Mouse (Mus musculus) inflammation-experienced regulatory T-cells, adult 16 weeks (primary cell): ENCODE data around the gene Ttc24. TPM values are rescaled to one million over a fixed set of nuclear protein-coding genes. Genes with fewer than 3 reads are reported as not detected.

Experiments used
- polyA plus RNA-seq: library from polyadenylated mRNA; unstranded; fragments of 100-300 nt; shearing (Covaris generic); gene quantifications from one replicate; pipeline ENCODE4 v1.2.1, GENCODE M21; 2017

Ttc24 gene
- polyA plus RNA-seq = not detected

GRCm38 (mm10) chr3:88078204-88078603 is at the start of gene Ttc24:
Ttc24 (minus strand) TSS chr3:88078304.

GRCm38 (mm10) chr3:88081345-88082223 is 3.5 kb upstream of the Ttc24 start, which contains the start of gene Iqgap3:
Iqgap3 (plus strand) TSS chr3:88081971.

GRCm38 (mm10) chr3:88057902-88058696 is 20.0 kb downstream of the Ttc24 start, which contains the start of gene Naxe:
Naxe (minus strand) TSS chr3:88058495.

GRCm38 (mm10) chr3:88042661-88043421 is 35.3 kb downstream of the Ttc24 start, which contains the start of gene Gpatch4:
Gpatch4 (plus strand) TSS chr3:88043108.

GRCm38 (mm10) chr3:88027434-88028186 is 50.5 kb downstream of the Ttc24 start, which contains the start of gene Hapln2:
Hapln2 (minus strand) TSS chr3:88027583.

Other genes with a start within 250 kb of the Ttc24 start
- 313 TPM for gene Sh2d2a, start 231.5 kb downstream of the Ttc24 start, polyA plus RNA-seq
- gene Prcc, start 192.7 kb downstream of the Ttc24 start, polyA plus RNA-seq = 13.7 TPM
- 29.0 TPM for gene Hdgf, start 172.0 kb downstream of the Ttc24 start, polyA plus RNA-seq
- 128 TPM for gene Mrpl24, start 158.8 kb downstream of the Ttc24 start, polyA plus RNA-seq
- 9.4 TPM for gene Isg20l2, start 148.0 kb downstream of the Ttc24 start, polyA plus RNA-seq
- gene Rrnad1, start 147.6 kb downstream of the Ttc24 start, polyA plus RNA-seq = 26.0 TPM
- not detected for gene Crabp2, start 129.6 kb downstream of the Ttc24 start, polyA plus RNA-seq
- not detected for gene Nes, start 107.2 kb downstream of the Ttc24 start, polyA plus RNA-seq
- not detected for gene Bcan, start 78.1 kb downstream of the Ttc24 start, polyA plus RNA-seq
- not detected for gene Hapln2, start 50.7 kb downstream of the Ttc24 start, polyA plus RNA-seq
- 36.8 TPM for gene Gpatch4, start 35.2 kb downstream of the Ttc24 start, polyA plus RNA-seq
- gene Naxe, start 19.8 kb downstream of the Ttc24 start, polyA plus RNA-seq = 109 TPM
- gene Iqgap3, start 3.7 kb upstream of the Ttc24 start, polyA plus RNA-seq = 0.85 TPM
- gene Mef2d, start 64.1 kb upstream of the Ttc24 start, polyA plus RNA-seq = 25.6 TPM
- gene Rhbg, start 176.4 kb upstream of the Ttc24 start, polyA plus RNA-seq = not detected
- not detected for gene Gm38392, start 208.9 kb upstream of the Ttc24 start, polyA plus RNA-seq
- gene Tsacc, start 218.7 kb upstream of the Ttc24 start, polyA plus RNA-seq = 9.0 TPM
- 333 TPM for gene Cct3, start 218.8 kb upstream of the Ttc24 start, polyA plus RNA-seq
- gene Glmp, start 246.7 kb upstream of the Ttc24 start, polyA plus RNA-seq = 413 TPM